Mouse (Mus musculus) embryonic stem cell, embryonic (primary cell): ENCODE results near the gene Zfp606.

ENCODE experiments used
- CTCF ChIA-PET, 4 experiments: fragments of 300-600 bp in 2 of 4; fragments of 350-600 bp in 2 of 4; sonication (Branson Sonifier 250); formaldehyde crosslinking; loops; one replicate each; lab custom pipeline; 2022; ENCODE audit warnings: inconsistent platforms in 2 of 4; lab: Charles Lee
- POLR2A ChIA-PET, 4 experiments: fragments of 300-600 bp in 2 of 4; fragments of 350-600 bp in 2 of 4; sonication (Branson Sonifier 250); formaldehyde crosslinking; loops; one replicate each; lab custom pipeline; 2022; ENCODE audit warnings: antibody characterized with exemption in 4 of 4, inconsistent platforms in 1 of 4; lab: Charles Lee

Zfp606 gene

GRCm38 (mm10) chr7:12478158-12479008 lies at the start of gene Zfp606:
Gene Zfp606 (plus strand): TSS chr7:12478293.
- ChIA-PET CTCF (interaction anchor here in 1 of 4 experiments (0.6 kb wide), 1 partner anchor 70 kb away, joined by 3 read pairs; no protein-coding TSS in a partner anchor), POLR2A (interaction anchor here in 2 of 4 experiments (0.7 to 1.5 kb wide), 6 partner anchors 16 to 531 kb away, joined by 3 read pairs; partner anchors contain the start of genes Zbtb45 (in 1 of the 2), Zfp110 (in 1 of the 2) and Zfp551 (in 1 of the 2))

- POLR2A ChIA-PET = interaction anchor here in 2 of 4 experiments (0.7 to 1.5 kb wide), 4 partner anchors 17 to 531 kb away, joined by 3 read pairs; partner anchors contain the start of genes Zbtb45 (in 1 of the 2) and Zfp110 (in 1 of the 2)
- CTCF ChIA-PET = interaction anchor here in 1 of 4 experiments (0.6 kb wide), 1 partner anchor 70 kb away, joined by 3 read pairs; no protein-coding TSS in a partner anchor
Observed at GRCm38 (mm10) chr7:12479009-12479346, 885 bp downstream of the Zfp606 start.

GRCm38 (mm10) chr7:12479525-12479924 lies 1.4 kb downstream of the Zfp606 start:
- CTCF ChIA-PET = no interaction called here
- POLR2A ChIA-PET = interaction anchor here in 1 of 4 experiments (0.9 kb wide), 1 partner anchor 16 kb away, joined by 3 read pairs; no protein-coding TSS in a partner anchor

DNA sequence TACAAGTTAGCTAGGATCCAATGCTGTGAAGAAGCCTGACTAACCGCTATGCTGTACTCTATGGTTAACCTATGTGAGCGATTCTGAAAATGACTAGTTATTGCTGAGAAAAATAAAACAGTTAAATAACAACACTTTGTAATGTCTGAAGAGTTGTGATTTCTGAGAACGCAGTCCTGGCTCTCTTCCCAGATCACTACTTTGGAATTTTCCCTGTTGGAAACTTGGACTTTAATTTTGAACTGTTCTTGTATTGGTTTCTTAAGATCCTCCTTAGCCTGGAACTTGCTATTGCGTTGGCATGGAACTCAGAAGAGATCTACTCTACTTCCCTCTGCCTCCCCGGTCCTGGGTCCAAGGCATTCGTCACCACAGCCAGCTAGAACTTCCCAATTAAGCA lies 5.7 kb downstream of the Zfp606 start:
- ChIA-PET CTCF (interaction anchor here in 1 of 4 experiments (0.5 kb wide), 1 partner anchor 490 kb away, joined by 3 read pairs; no protein-coding TSS in a partner anchor), POLR2A (interaction anchor here in 1 of 4 experiments (0.5 kb wide), 1 partner anchor 428 kb away, joined by 3 read pairs; no protein-coding TSS in a partner anchor)

GRCm38 (mm10) chr7:12485956-12486355 lies 7.9 kb downstream of the Zfp606 start:
- ChIA-PET POLR2A (interaction anchor here in 1 of 4 experiments (0.6 kb wide), 1 partner anchor 136 kb away, joined by 4 read pairs; no protein-coding TSS in a partner anchor), CTCF (interaction anchor here in 2 of 4 experiments (0.5 to 1.1 kb wide), 2 partner anchors 264 to 307 kb away, joined by 3 to 4 read pairs; no protein-coding TSS in a partner anchor)

- CTCF ChIA-PET = no interaction called here
- POLR2A ChIA-PET = no interaction called here
Observed at GRCm38 (mm10) chr7:12486691-12487090, 8.6 kb downstream of the Zfp606 start.

GRCm38 (mm10) chr7:12510913-12511312 lies 32.8 kb downstream of the Zfp606 start:
- POLR2A ChIA-PET = no interaction called here
- CTCF ChIA-PET = no interaction called here

DNA sequence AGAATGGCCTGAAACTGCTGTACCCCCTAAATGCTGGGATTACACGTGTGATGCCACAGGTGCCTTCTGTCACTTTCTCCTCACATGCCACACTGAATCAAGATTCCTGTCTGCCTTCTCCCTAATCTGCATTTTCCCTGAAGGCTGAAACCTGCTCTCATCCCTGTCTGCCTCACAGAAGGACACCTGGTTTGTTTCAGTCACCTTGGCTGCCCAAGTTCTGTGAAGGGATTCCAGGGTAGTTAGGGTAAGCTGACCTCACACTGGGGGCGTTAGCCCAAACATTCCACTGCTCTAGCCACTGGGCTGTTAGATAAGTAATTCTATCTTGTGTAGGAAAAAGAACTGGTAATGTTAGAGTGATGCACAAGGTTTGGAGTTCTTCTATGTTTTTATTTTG lies 34.1 kb downstream of the Zfp606 start, which contains the start of gene 2900092C05Rik:
2900092C05Rik (plus strand) TSS at position 301 of the 400 bp plus-strand sequence.
- POLR2A ChIA-PET = no interaction called here
- CTCF ChIA-PET = no interaction called here
